Mouse (Mus musculus): ENCODE data around the gene Srr.

DNA sequence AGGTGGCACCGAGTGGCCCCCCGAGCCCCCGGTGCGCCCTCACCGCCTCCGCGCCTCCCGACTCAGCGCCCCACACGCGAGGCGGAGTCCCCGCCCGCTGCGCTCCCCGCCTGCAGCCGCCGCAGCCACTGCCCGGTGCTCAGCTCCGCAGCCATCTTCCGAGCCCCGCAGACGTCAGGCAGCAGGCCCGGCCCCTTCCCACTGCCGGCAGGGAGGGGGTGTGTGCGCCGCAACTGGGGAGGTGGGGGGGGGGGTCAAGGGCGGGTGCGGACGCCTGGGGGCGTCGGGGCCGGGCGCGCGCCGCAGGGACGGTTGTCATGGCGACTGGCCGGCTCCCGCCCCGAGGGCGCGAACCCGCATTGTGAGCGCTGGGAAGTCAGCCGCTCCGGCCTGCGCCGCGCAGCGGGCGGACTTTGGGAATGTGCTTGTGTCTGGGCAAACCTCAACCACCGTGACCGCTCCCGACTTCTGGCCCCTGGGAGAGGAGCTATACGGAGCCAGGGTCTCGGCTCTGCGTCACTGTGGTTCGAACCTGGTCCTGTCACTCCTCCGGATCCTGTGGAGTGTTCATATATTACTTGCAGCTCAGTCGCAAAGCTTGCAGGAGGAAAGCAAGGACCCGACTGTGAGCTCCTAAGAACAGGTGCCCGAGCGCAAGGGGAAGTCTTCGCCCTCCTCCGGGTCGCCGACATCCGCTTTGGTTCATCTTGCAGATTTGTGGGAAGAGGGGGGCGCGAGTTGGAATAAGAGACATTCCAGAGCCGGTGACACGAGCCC lies 28.7 kb downstream of the Srr start, which contains the start of gene Sgsm2:
- no peak for TF ChIP-seq CTCF (IDR thresholded peaks at IDR 0.05; ENCODE audit: extremely low read depth, insufficient read length, insufficient replicate concordance, low read depth, low read length)
- TF ChIP-seq POLR2A (IDR thresholded peaks at IDR 0.05; ENCODE audit: low read depth, low read length) = 0 out of 2 replicates have a peak, but pooled peaks have one; percentile 22

All from small intestine, adult 2 months (tissue).